Mouse (Mus musculus) lung, adult 2 months (tissue): ENCODE results near the gene Smarcc1.

Source experiments
- CTCF ChIP-seq: fragments of 200-500 bp; IDR thresholded peaks from 2 replicates; pipeline ENCODE4 v1.5.1; 2011; ENCODE audit warnings: mild to moderate bottlenecking, low read length, control low read depth; ENCODE audit not compliant: insufficient read depth
- POLR2A ChIP-seq: fragments of 200-500 bp; IDR thresholded peaks from 2 replicates; pipeline ENCODE4 v1.6.1; 2011; ENCODE audit warnings: low read depth, mild to moderate bottlenecking, control low read depth, low read length, borderline replicate concordance; ENCODE audit errors: extremely low read depth

GRCm38 (mm10) chr9:110277431-110277881 is 159.9 kb downstream of the Smarcc1 start:
- no peak for TF ChIP-seq POLR2A
- TF ChIP-seq CTCF: no peak
